Mouse (Mus musculus) hematopoietic stem cell, adult 5-6 weeks (primary cell): Measurements from ENCODE around the gene Dusp6. TPM values are rescaled to one million over a fixed set of nuclear protein-coding genes. Genes with fewer than 3 reads are reported as not detected.
"Not testable (repeated sequence)": the region's sequence is repeated elsewhere in the genome, so short reads cannot be mapped to it uniquely, and the experiment has no call there.

Experiments
- ATAC-seq, 2 experiments: fragments of 125-278 bp in 1 of 2; replicated peaks in 1 of 2; 2 replicates each; pipeline ENCODE4 v1.8.0; 2016 to 2017; ENCODE audit warnings: inconsistent platforms in 2 of 2, mild to moderate bottlenecking in 2 of 2, moderate number of reproducible peaks in 2 of 2, low read depth in 1 of 2, moderate TSS enrichment in 1 of 2; ENCODE audit not compliant: low FRiP score in 2 of 2, poor library complexity in 2 of 2, severe bottlenecking in 2 of 2, insufficient read depth in 1 of 2, low TSS enrichment in 1 of 2
- total RNA-seq: library from RNA; stranded (forward); fragments of 172-1452, 232-1000 nt; gene quantifications from 2 replicates; pipeline ENCODE4 v1.2.3, GENCODE M21; 2017

The Dusp6 gene
- 82.0 and 84.7 TPM in 2 replicates for total RNA-seq

DNA sequence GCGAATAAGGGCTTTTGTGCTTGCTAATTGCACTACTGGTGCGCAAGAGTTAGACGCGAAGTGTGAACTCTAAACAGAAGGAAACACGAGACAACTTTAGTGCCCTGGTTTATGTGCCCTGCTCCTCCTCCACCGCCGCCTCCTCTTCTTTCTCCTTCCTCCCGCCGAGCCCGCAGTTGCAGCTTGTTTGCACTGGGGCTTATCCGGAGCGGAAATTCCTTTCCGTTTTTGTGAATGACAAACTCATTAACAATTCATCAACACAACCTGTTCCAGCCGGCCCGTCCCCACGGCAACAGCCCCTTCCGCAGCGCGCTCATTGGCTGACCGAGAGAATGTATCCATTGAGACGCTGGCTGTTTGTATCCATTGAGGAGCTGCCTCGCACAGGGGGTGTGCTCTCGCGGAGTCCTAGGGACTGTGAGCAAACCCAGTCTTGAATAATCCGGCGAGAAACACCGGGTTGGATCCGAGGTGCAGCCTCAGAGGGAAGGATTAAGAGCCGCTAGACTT lies at the start of gene Dusp6:
Gene Dusp6, plus strand, starts transcription at position 365 of the 513 bp plus-strand sequence.
- peak; percentile 83 to 86 for ATAC-seq

DNA sequence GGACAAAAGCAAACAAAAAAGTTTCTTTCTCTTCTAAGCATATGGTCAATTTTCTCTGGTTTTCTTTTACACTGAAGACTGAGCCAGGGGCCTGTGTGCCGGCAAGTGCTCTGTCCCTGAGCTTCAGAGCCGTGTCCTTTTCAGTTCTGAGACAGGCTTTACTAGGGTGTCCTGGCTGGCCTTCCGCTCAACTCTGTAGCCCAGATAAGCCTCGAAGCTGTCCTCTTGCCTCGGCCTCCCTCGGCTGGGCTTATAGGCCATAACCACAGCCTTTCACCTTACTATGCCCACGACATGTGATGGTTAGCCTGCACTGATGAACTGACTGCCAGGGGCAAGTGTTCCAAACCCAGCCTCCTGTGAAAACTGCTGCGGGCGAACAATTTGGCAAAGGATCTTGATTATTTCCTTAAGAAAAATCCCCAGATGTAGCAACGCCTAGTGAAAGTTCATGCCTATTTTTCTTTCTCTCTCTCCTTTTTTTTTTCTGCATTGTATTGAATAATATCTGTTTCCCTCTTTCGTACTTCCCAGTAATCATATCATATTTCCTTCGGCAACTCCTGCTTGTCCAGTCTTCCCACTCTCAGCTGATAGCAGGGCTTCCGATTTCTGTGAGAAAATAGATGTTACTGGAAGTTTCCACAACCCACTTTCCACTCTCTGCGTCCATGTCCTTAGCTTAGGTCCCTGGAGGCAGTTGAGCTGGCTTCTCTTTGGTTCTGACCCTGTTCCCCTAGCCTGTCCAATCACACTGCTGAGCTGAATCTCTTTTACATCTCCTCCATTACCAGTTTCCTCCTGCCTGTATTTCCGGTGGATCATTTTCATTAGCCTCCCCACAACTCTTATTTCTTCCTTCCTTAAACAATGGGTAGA lies 48.4 kb upstream of the Dusp6 start:
- no peak for ATAC-seq

DNA sequence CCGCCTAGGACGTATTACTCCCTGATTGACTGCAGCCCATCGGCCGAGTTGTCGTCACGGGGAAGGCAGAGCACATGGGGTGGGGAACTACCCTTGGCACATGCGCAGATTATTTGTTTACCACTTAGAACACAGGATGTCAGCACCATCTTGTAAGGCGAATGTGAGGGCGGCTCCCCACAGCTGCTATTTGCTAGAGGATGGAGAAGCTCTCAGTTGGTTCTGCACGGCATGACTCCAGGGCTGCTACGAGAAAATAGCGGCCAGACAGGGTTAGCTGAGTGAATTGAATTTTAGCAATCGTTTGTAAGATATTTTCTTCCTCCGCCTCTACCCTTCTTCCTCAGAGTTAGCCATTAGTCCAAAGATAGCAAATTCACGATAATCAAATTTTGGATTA lies 46.5 kb upstream of the Dusp6 start:
- ATAC-seq = not testable (repeated sequence)

DNA sequence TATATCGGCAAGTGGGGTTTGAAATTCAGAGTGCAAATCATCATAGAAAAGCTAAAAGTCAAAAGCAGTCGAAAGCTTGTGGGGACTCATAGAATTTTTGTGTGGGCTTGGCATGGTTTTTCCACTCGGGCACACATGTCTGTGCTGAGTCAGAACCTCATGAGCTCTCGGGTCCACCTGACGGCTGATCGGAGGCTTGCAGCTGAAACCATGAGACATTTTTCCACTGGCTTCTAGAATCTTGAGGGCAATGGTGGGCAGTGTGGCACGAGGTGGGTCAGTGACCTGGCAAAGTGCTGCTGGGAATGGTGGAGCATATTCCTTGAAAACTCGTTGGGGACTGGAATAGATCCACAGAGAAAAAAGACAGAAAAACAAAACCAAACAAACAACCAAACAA lies 41.5 kb upstream of the Dusp6 start:
- ATAC-seq = no peak

DNA sequence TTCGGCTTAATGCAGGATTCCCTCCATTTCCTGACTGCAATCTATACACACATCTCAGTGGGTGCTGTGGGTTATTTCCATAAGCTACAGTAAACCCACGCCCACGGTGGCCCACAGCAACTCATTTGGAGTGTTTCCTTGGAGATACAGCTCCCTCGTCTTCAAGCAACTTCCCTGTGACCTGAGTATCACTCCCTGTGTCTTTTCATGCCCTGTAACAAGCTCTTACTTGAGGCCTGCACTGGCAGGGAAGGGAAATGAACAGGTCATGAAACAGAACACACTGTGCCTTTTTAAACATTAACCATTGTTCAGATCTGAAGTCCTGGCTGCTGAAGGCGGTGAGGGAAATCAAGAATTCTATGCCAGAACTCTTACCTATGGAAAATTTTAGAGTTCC lies 40.3 kb upstream of the Dusp6 start:
- ATAC-seq = no peak

DNA sequence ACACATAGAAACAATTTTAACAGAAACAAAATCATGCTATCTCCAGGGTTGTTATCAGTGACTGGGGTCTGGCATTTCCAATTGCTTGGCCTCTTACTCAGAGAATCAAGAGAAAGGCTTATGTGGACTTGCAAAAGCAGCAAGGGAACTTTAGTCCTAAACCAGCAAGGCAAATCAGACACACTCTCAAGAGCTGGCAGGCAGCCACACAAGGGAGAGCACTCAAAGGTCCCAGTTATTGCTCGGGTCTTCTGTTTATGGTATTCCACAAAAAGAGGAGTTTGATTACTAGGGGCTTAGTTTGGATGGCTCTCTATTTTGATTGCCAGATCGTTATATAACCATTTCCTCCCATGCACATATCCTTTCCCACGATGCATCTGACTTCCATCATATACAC lies 38.8 kb upstream of the Dusp6 start:
- no peak for ATAC-seq

DNA sequence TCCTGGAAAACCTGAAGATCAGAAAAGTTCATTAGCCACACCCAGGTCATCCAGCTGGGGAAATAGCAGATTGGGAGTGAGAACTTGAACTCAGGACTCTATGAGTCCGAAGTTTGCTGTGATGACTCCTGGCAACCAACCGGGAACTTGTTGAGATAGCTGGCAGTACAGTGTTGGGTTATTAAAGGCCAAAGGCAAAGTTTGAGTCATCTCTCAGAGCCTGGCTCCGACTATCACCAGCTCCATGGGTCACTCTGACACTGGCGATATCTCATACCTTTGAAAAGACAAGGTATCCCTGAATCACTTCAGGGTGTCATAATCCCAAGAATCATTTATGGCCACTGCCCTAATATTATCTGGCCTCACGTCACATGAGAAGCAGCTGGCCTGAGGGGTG lies 36.2 kb upstream of the Dusp6 start:
- ATAC-seq = no peak

DNA sequence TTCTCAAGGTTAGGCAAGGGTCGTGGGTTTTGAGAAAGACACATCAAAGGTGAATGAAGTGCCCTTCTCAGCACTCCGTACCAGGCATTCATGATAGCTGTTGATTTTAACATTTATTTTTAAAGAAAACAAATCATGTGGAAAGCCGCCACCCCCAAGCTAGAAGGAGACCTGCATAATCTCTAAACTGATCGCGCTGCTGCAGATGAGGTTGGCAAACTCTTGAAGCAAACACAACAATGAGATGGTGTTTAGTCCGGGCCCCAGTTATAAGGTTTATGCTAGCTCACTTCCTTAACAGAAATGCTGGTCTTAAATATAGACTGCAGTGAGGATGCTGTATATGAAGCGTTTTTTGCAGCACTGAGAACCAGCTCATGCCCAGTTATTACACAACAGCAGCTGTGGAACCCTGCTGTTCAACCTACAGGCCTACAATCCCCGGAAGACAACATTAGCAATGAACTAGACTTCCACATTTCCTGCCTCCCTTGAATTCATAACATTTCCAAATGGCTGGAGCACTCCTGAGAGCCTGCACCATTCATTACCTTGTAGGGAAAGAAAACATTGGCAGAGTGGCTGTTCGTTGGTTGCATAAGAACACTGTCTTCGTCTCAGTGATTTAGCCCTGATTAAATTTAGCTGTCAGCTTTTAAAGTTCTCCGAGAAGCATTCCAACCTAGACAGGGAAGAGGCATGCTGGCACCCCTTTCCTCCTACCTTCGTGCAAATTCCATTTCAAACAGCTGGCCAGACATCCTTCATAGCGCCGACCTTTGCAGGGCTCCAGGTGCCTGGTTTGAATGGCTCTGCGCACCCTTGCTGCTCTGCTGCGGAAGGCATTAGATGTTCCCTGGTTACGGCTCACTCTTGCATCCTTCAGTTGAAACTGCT lies 34.8 kb upstream of the Dusp6 start:
- ATAC-seq = peak; percentile 28 to 46; a peak in 3 of 4 replicates

DNA sequence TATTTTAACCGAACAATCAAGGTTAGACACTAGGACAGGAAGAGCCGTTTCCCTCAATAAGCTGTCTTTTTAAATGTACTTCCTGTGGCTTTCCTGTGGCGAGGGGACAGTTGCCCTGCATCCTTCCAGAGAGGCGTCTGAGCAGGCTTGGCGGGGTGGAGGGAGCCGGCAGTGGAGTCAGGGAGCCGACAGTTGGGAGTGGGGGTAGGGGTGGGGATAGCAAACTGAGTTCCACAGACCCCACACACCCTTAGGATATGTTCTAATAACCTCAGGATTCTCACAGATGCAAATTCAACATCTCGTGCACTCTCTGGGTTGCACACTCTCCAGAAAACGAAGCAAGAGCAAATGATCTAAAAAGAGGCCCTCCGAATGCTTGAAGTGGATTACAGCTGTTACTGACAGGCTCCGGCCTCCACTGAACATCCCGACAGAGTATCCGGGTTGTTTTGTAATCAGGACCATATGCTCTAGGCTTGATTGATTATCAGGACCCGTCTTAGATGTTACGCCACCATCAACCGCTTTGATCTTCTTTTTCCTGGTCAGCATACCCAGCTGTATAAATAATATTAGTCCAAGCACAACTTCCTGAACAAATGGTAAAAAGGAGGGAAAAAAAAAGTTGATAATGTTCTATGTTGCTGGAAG lies 33.9 kb upstream of the Dusp6 start:
- peak; percentile 29 to 62 for ATAC-seq

DNA sequence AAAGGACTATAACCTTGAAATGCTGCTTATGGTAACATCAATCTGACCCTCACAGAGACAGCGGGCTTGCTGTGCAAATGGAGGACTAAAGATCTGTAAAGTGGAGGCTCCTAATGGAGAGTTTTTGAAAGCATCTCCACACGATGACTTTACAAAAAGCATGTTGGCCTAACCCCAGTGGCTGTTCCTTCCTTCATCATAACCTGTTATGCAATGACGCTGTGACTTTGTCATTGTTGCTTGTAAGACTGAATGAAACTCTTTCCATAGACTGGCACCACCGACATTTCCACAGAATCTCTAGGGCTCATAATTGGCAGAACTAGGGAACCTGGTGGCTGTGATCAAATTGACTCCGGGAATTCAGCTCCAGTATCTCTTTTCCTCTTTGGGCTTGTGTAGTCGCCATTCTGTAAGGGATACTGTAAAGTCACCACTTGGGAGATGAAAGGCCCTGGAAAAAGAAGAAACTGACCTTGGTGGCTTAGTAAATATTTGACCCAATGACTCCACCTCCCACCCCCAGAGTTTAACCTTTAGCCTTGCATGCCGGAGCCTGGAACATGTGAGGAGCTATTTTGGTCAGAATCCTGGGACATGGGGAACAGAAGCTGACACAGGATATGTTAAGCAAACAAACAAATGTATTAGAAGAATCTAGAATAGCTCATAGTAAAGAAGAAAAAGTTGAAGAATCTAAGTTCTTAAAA lies 30.4 kb upstream of the Dusp6 start:
- ATAC-seq = peak; percentile 66 to 68; a peak in 3 of 4 replicates

DNA sequence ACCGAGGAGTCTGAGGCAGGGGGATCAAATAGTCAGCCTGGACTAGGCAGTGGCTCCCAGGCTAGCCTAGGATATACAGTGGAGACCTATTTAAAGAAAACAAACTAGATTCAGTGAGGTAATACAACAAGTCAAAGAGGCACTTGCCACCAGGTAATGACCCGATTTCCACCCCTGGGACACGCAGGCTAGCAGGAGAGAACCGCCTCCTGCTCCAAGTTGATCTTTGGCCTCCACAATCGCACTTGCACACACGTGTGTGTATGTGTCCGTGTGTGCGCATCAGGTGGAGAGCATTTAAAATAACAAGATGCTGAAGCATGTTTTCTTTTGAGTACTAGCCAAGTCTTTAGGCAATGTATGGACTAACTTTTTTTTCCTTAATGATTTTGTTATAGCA lies 28.7 kb upstream of the Dusp6 start:
- ATAC-seq = no peak

DNA sequence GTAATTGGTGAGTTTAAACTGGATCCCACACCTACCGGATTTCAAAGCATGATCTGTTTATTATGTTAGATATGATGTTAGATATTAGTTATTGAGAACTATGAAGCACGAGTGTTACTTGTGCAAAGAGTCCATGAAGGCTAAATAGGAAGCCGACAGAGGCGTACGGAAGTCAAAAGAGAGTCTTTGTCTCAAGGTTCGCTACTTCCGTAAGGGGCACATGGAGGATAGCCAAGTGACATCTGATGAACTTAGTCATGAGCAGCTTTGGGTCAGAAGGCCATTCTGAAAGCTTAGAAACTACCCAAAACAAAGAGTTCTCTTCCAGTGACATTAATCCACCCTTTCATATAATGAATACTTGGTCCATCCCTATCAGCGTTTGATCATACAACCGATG lies 27.9 kb upstream of the Dusp6 start:
- no peak for ATAC-seq

DNA sequence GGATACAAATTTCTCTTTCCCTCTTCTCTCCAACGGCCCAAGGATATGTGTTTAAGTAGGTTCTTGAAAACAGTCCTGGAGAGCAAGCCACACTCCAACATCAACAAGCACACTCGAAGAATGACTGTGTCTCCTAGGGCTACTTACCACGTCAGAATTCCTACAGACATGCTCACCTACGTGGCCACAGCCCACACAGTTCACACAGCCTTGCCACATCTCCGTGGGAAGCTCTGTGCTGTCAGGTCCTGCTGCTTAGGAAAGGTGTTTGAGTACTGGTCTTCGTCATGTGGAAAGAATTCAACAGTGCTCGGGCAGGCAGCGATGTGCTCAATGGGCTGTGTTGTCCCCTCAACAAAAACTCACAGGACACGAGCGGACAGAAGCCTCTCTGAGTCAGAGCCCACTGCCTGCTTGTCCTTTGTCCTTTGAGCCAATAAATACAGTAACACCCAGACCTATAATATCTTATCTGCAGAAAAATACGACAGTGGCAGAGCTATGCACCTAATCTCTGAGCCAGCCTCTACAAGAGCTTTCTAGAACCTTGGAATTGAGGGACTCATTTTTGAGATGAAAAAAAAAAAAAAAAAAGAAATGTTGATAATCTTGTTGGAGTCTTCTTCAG lies 25.7 kb upstream of the Dusp6 start:
- no peak for ATAC-seq

DNA sequence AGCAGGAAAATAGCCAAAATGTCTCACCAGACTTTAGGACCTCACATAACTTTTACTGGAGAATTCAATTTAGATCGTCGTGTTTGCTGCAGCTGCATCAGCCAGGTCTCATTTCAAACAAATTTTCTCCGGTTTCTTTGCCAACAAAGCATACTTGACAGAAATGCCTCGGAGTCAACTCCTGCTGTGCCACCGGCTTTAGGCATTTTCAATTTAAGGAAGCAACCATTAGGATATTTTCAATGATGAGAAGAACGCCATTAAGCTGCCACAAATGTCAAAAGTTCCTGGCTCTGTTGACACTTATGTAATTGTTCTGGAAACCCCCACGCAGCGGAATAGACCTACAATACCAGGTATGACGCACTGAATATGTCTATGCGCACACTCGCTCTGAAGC lies 24.5 kb upstream of the Dusp6 start:
- ATAC-seq = no peak

DNA sequence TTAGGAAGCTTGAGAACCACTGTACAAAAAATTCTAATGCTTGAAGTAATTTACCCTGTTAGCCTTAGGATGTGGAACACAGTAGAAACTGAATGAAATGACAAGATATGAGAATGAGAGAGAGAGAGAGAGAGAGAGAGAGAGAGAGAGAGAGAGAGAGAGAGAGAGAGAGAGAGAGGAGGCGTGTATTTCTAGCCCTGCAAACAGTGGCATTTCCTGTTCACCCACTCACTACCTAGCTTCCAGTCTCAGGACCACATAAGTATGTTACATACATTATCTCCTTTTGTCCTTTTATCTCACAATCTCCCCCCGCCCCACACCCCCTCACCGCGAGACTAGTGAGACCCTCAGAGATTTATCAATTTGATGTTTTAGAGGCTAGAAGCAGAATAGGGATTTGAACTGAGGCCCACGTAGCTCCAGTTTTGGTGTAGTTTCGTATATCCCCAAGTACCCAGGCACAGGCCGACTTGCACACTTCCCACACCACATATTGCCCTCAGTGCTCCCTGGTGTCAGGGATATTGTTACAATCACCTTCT lies 21.7 kb upstream of the Dusp6 start:
- ATAC-seq = 0 out of 4 replicates have a peak, but pooled peaks of 1 of the 2 experiments have one; percentile 1
